Mouse (Mus musculus) MEL (cell line): ENCODE measurements at regions not wholly inside any gene's neighbourhood (a gene's known extent, or its start where the extent isn't known, plus 50 kb on each side); places are given as distances from the start of the nearest gene placed in this dataset.
A peak's percentile ranks its signal among the peaks of the same experiment; 100 is the strongest.

Source experiments
- DNase-seq: peaks from one replicate; pipeline ENCODE4 v3.0.0; 2011; ENCODE audit warnings: low read depth, low spot score
- H3K27ac ChIP-seq: 2 replicates; pipeline ENCODE4 v1.5.1; 2012; ENCODE audit warnings: low read depth, mild to moderate bottlenecking, control low read depth, low read length, moderate library complexity; ENCODE audit not compliant: control insufficient read depth
- H3K27me3 ChIP-seq, 2 experiments: fragments of 150-350 bp in 1 of 2; sonication (generic) in 1 of 2; 2 replicates each; pipeline ENCODE4 v1.6.1; 2012; ENCODE audit warnings: low read length in 2 of 2, mild to moderate bottlenecking in 2 of 2, improper control_type of control experiment in 1 of 2, moderate library complexity in 1 of 2; ENCODE audit not compliant: insufficient read depth in 2 of 2, control insufficient read depth in 1 of 2
- H3K36me3 ChIP-seq, 2 experiments: 2 replicates each; pipeline ENCODE4 v1.6.1; 2012 to 2014; ENCODE audit warnings: low read length in 2 of 2, improper control_type of control experiment in 1 of 2, inconsistent platforms in 1 of 2, mild to moderate bottlenecking in 1 of 2; ENCODE audit not compliant: insufficient read depth in 2 of 2, control insufficient read depth in 1 of 2
- H3K4me1 ChIP-seq, 2 experiments: fragments of 150-350 bp in 1 of 2; sonication (generic) in 1 of 2; 2 replicates each; pipeline ENCODE4 v1.6.1; 2012; ENCODE audit warnings: low read length in 2 of 2, improper control_type of control experiment in 1 of 2, mild to moderate bottlenecking in 1 of 2; ENCODE audit not compliant: insufficient read depth in 2 of 2, control insufficient read depth in 1 of 2
- H3K4me3 ChIP-seq, 2 experiments: fragments of 150-350 bp in 1 of 2; sonication (generic) in 1 of 2; 2 replicates each; pipeline ENCODE4 v1.5.1; 2012; ENCODE audit warnings: low read depth in 2 of 2, low read length in 2 of 2, mild to moderate bottlenecking in 2 of 2, moderate library complexity in 2 of 2, control low read depth in 1 of 2, improper control_type of control experiment in 1 of 2; ENCODE audit not compliant: control insufficient read depth in 1 of 2, insufficient read depth in 1 of 2
- H3K79me2 ChIP-seq: 2 replicates; pipeline ENCODE4 v1.6.1; 2012; ENCODE audit warnings: mild to moderate bottlenecking, low read length, moderate library complexity; ENCODE audit not compliant: control insufficient read depth, poor library complexity, insufficient read depth
- H3K9ac ChIP-seq: 2 replicates; pipeline ENCODE4 v1.6.1; 2012; ENCODE audit warnings: low read depth, mild to moderate bottlenecking, control low read depth, low read length, moderate library complexity; ENCODE audit not compliant: control insufficient read depth, poor library complexity, severe bottlenecking
- H3K9me3 ChIP-seq: fragments of 150-350 bp; sonication (generic); replicated peaks from 2 replicates; pipeline ENCODE4 v1.6.1; 2012; ENCODE audit warnings: mild to moderate bottlenecking, low read length, improper control_type of control experiment, moderate library complexity; ENCODE audit not compliant: insufficient read depth
- CHD1 ChIP-seq: IDR thresholded peaks from 2 replicates; pipeline ENCODE4 v1.6.1; 2012; ENCODE audit warnings: low read depth, mild to moderate bottlenecking, inconsistent platforms, low read length, improper control_type of control experiment
- CTCF ChIP-seq, 3 experiments: IDR thresholded peaks in 2 of 3; conservative IDR thresholded peaks in 1 of 3; 2 replicates each; pipeline ENCODE4 v1.5.1; 2011 to 2012; ENCODE audit warnings: low read length in 3 of 3, low read depth in 2 of 3, mild to moderate bottlenecking in 2 of 3, improper control_type of control experiment in 1 of 3, inconsistent platforms in 1 of 3, mixed read lengths in 1 of 3, moderate library complexity in 1 of 3; ENCODE audit not compliant: control insufficient read depth in 1 of 3, insufficient read depth in 1 of 3, poor library complexity in 1 of 3, severe bottlenecking in 1 of 3
- E2F4 ChIP-seq: IDR thresholded peaks from 2 replicates; pipeline ENCODE4 v1.6.1; 2011; ENCODE audit warnings: low read depth, low read length, improper control_type of control experiment, borderline replicate concordance
- ETS1 ChIP-seq: IDR thresholded peaks from 2 replicates; pipeline ENCODE4 v1.6.1; 2012; ENCODE audit warnings: low read depth, mild to moderate bottlenecking, inconsistent platforms, low read length, improper control_type of control experiment, moderate library complexity
- GABPA ChIP-seq: IDR thresholded peaks from 2 replicates; pipeline ENCODE4 v1.6.1; 2012; ENCODE audit warnings: low read depth, mild to moderate bottlenecking, inconsistent platforms, low read length, improper control_type of control experiment, moderate library complexity
- GATA1 ChIP-seq: IDR thresholded peaks from 2 replicates; pipeline ENCODE4 v1.6.1; 2011; ENCODE audit warnings: low read depth, low read length, improper control_type of control experiment
- HCFC1 ChIP-seq: IDR thresholded peaks from 2 replicates; pipeline ENCODE4 v1.6.1; 2012; ENCODE audit warnings: low read depth, mild to moderate bottlenecking, inconsistent platforms, low read length, improper control_type of control experiment, moderate library complexity
- JUND ChIP-seq: IDR thresholded peaks from 2 replicates; pipeline ENCODE4 v1.6.1; 2011; ENCODE audit warnings: low read depth, mild to moderate bottlenecking, improper control_type of control experiment, low read length
- KAT2A ChIP-seq: conservative IDR thresholded peaks from 2 replicates; pipeline ENCODE4 v1.6.1; 2012; ENCODE audit warnings: low read depth, low read length, improper control_type of control experiment, inconsistent platforms
- MAFK ChIP-seq: IDR thresholded peaks from 2 replicates; pipeline ENCODE4 v1.6.1; 2011; ENCODE audit warnings: low read depth, mild to moderate bottlenecking, low read length, improper control_type of control experiment, borderline replicate concordance
- MAX ChIP-seq: IDR thresholded peaks from 2 replicates; pipeline ENCODE4 v1.6.1; 2011; ENCODE audit warnings: low read length, improper control_type of control experiment
- MAZ ChIP-seq: IDR thresholded peaks from 2 replicates; pipeline ENCODE4 v1.6.1; 2012; ENCODE audit warnings: low read depth, mild to moderate bottlenecking, inconsistent platforms, low read length, improper control_type of control experiment
- MXI1 ChIP-seq: IDR thresholded peaks from 2 replicates; pipeline ENCODE4 v1.6.1; 2011; ENCODE audit warnings: mild to moderate bottlenecking, low read depth, low read length, improper control_type of control experiment
- MYB ChIP-seq: IDR thresholded peaks from 2 replicates; pipeline ENCODE4 v1.6.1; 2011; ENCODE audit warnings: mild to moderate bottlenecking, low read depth, low read length, improper control_type of control experiment
- NELFE ChIP-seq: IDR thresholded peaks from 2 replicates; pipeline ENCODE4 v1.6.1; 2011; ENCODE audit warnings: low read depth, low read length, improper control_type of control experiment
- POLR2A ChIP-seq, 2 experiments: IDR thresholded peaks; 2 replicates each; pipeline ENCODE4 v1.6.1; 2011 to 2012; ENCODE audit warnings: low read length in 2 of 2, mild to moderate bottlenecking in 2 of 2, control low read depth in 1 of 2, improper control_type of control experiment in 1 of 2, low read depth in 1 of 2, moderate library complexity in 1 of 2; ENCODE audit not compliant: control insufficient read depth in 1 of 2, insufficient read depth in 1 of 2, poor library complexity in 1 of 2
- RCOR1 ChIP-seq: IDR thresholded peaks from 2 replicates; pipeline ENCODE4 v1.6.1; 2012; ENCODE audit warnings: low read depth, mild to moderate bottlenecking, inconsistent platforms, low read length, improper control_type of control experiment
- TBP ChIP-seq: IDR thresholded peaks from 2 replicates; pipeline ENCODE4 v1.8.0; 2011; ENCODE audit warnings: low read depth, low read length, improper control_type of control experiment
- USF1 ChIP-seq: IDR thresholded peaks from 2 replicates; pipeline ENCODE4 v1.6.1; 2014; ENCODE audit warnings: low read depth, mild to moderate bottlenecking, inconsistent platforms, low read length, improper control_type of control experiment, moderate library complexity
- ZC3H11A ChIP-seq: IDR thresholded peaks from 2 replicates; pipeline ENCODE4 v1.6.1; 2012; ENCODE audit warnings: low read depth, mild to moderate bottlenecking, inconsistent platforms, low read length, improper control_type of control experiment
- ZKSCAN1 ChIP-seq: IDR thresholded peaks from 2 replicates; pipeline ENCODE4 v1.6.1; 2012; ENCODE audit warnings: low read depth, mild to moderate bottlenecking, inconsistent platforms, low read length, improper control_type of control experiment, moderate library complexity
- ZMIZ1 ChIP-seq: IDR thresholded peaks from 2 replicates; pipeline ENCODE4 v1.6.1; 2012; ENCODE audit warnings: low read depth, mild to moderate bottlenecking, inconsistent platforms, low read length, improper control_type of control experiment, moderate library complexity

DNA sequence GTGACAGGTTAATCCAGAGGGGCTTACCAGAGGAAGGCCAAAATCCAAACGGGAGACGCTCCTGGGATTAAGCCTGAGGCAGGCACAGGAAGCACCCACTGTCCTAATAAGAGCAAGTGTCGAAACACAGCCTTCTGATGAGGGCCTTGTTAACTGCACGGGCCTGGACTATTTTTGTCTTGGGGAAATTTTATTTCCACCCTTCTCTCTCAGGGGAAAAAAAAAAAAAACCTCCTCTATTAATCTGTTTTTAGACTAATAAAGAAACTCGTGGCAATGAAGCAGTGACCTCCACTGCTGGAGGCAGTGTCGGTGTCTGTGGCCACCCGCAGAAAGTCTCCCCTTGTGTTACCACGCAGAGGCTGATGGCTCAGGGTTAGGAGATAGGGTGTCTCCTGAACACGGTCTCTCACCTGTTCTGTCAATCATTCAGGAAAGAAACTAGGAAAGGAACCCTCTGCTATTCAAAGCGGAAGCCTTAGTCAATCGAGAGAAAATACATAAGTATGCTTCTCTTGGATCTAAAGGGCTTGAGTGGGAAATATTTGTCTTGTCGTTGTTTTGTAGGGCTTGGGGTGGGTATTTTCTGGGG is 330.6 kb downstream of the Bcor start:
- no peak for DNase-seq
- no peaks in the 10 kb centered on the region for H3K36me3 ChIP-seq
- no peak for TF ChIP-seq MAFK
- no peak for TF ChIP-seq MXI1
- no peak for TF ChIP-seq GATA1
- TF ChIP-seq CTCF (IDR thresholded peaks at IDR 0.05 in 2 of 3, conservative IDR thresholded peaks at IDR 0.05 in 1 of 3; ENCODE audit: control insufficient read depth in 1 of 3, insufficient read depth in 1 of 3, low read depth in 2 of 3, low read length in 3 of 3, poor library complexity in 1 of 3, severe bottlenecking in 1 of 3): no peak
- TF ChIP-seq ZC3H11A: no peak
- no peak for TF ChIP-seq ZMIZ1
- TF ChIP-seq KAT2A: no peak
- TF ChIP-seq HCFC1: no peak
- no peak for TF ChIP-seq GABPA
- no peak for TF ChIP-seq POLR2A (IDR thresholded peaks at IDR 0.05; ENCODE audit: control insufficient read depth in 1 of 2, insufficient read depth in 1 of 2, low read depth in 1 of 2, low read length in 2 of 2, poor library complexity in 1 of 2)
- TF ChIP-seq NELFE: no peak

DNA sequence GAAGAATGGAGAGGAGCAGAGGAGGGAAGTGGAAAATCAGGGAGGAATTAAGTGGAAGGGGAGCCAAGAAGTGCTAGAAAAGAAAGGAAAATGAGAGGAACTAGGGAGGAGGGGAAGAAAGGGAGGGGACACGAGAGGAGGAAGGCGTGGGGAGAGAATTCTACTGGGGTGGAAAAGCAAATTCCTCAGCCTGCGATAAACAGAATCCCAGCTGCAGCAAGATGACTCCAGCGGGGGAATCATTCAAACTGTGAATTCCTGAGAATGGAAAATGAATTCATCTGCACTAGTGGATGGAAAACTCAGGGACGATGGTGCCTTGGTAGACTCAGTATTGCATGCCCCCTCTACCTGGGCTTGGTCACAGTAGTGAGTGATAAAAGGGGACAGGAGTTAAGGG is 322.6 kb downstream of the Bcor start:
- H3K36me3 ChIP-seq: no peaks in the 10 kb centered on the region
- no peak overlapping the region for H3K9ac ChIP-seq
- H3K4me1 ChIP-seq: peaks cover 0 to 6% of the 10 kb centered on the region in 2 experiments; a peak in 2 of 4 replicates
- H3K79me2 ChIP-seq: no peaks in the 10 kb centered on the region
- no peaks in the 10 kb centered on the region for H3K9me3 ChIP-seq
- no peak overlapping the region for H3K27ac ChIP-seq
- no peak for DNase-seq
- no peaks in the 10 kb centered on the region; a peak in 1 of 4 replicates for H3K27me3 ChIP-seq
- no peak overlapping the region for H3K4me3 ChIP-seq
- TF ChIP-seq GABPA (no peak), HCFC1 (no peak), TBP (no peak), GATA1 (no peak), RCOR1 (no peak)

More for the DNA sequence above, 330.6 kb downstream of the Bcor start:
- Histone ChIP-seq H3K9me3 (no peaks in the 10 kb centered on the region), H3K27ac (no peak overlapping the region), H3K9ac (no peak overlapping the region), H3K4me1 (no peaks in the 10 kb centered on the region), H3K79me2 (no peaks in the 10 kb centered on the region), H3K4me3 (no peak overlapping the region), H3K27me3 (no peaks in the 10 kb centered on the region)

DNA sequence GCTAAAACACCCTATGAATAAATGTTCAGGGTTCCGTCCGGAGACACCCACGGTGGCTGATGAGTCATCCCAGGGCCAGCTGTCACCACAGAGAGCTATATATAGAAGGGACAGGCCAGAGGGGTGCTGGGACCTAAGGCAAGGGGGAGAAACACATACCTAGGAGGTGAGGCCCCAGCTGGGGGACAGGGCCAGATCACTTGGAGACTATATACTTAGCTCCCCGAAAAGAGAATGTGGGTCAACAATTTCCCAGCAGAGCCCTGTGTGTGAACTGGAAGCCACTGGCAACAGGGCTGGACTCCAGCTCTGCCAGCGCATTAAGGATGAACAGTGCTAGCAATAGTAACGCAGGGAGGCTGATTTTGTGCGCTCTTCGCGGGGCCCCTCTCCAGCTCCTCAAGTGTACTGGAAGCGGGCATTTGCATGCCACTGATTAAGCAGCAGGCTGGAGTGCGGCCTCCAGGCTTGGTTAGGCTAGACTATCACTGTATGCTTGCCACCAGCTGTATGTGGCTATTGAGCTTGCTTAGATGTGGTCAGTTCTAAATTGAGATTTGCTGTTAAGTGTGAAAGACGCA is 320.4 kb downstream of the Bcor start:
- Histone ChIP-seq H3K79me2 (no peaks in the 10 kb centered on the region), H3K9me3 (no peaks in the 10 kb centered on the region), H3K4me1 (peaks cover 0 to 6% of the 10 kb centered on the region in 2 experiments; a peak in 2 of 4 replicates)
- peak; percentile 10 for DNase-seq
- TF ChIP-seq RCOR1: no peak
- no peak for TF ChIP-seq ZKSCAN1
- no peak for TF ChIP-seq NELFE
- TF ChIP-seq JUND: no peak
- no peak for TF ChIP-seq E2F4
- TF ChIP-seq USF1: no peak
- TF ChIP-seq KAT2A: no peak
- TF ChIP-seq MAX: no peak
- no peak for TF ChIP-seq ETS1
- no peak for TF ChIP-seq HCFC1
- no peak for TF ChIP-seq MYB
- TF ChIP-seq MAZ: no peak
- TF ChIP-seq GATA1: no peak
- TF ChIP-seq GABPA: no peak
- no peak for TF ChIP-seq CHD1
- TF ChIP-seq, all 39 proteins: peak for 0
- Histone ChIP-seq H3K9ac (no peak overlapping the region), H3K27me3 (no peaks in the 10 kb centered on the region; a peak in 1 of 4 replicates), H3K36me3 (no peaks in the 10 kb centered on the region), H3K27ac (no peak overlapping the region), H3K4me3 (no peak overlapping the region)
